Mouse (Mus musculus): ENCODE results near the gene Rnf11. TPM values are rescaled to one million over a fixed set of nuclear protein-coding genes. Genes with fewer than 3 reads are reported as not detected.

The Rnf11 gene
- polyA plus RNA-seq, 1 experiment: 161 TPM

- 97% methylated on average over 1 of the region's 1 CpGs for WGBS
- H3K4me1 ChIP-seq (ENCODE audit: control insufficient read depth, insufficient read depth, low read length): peaks cover 7% of the 10 kb centered on the region; the same call in 1 of the 2 replicates
- no peak overlapping the region for H3K27ac ChIP-seq (ENCODE audit: insufficient read depth, low read length)
- DNase-seq: no peak
- TF ChIP-seq CTCF (IDR thresholded peaks at IDR 0.05; ENCODE audit: borderline replicate concordance, insufficient read depth, low read depth, low read length) (no peak), POLR2A (IDR thresholded peaks at IDR 0.05; ENCODE audit: borderline replicate concordance, insufficient read depth, low read length) (no peak)
- H3K4me3 ChIP-seq (replicated peaks; ENCODE audit: insufficient read depth, low read depth, low read length): no peak overlapping the region
- H3K27me3 ChIP-seq (ENCODE audit: control insufficient read depth, insufficient read depth, low read length): no peaks in the 10 kb centered on the region
Measured at GRCm38 (mm10) chr4:109434256-109434655, 50.3 kb downstream of the Rnf11 start.

GRCm38 (mm10) chr4:109433641-109434040 is 50.9 kb downstream of the Rnf11 start:
- TF ChIP-seq POLR2A (IDR thresholded peaks at IDR 0.05; ENCODE audit: borderline replicate concordance, insufficient read depth, low read length) (no peak), CTCF (IDR thresholded peaks at IDR 0.05; ENCODE audit: borderline replicate concordance, insufficient read depth, low read depth, low read length) (no peak)
- WGBS: 30% methylated on average over 6 of the region's 6 CpGs
- no peak overlapping the region for H3K4me3 ChIP-seq (replicated peaks; ENCODE audit: insufficient read depth, low read depth, low read length)
- H3K4me1 ChIP-seq (ENCODE audit: control insufficient read depth, insufficient read depth, low read length): peaks cover 7% of the 10 kb centered on the region; the same call in 1 of the 2 replicates
- no peak overlapping the region for H3K27ac ChIP-seq (ENCODE audit: insufficient read depth, low read length)
- DNase-seq: peak; percentile 39 to 61
- no peaks in the 10 kb centered on the region for H3K27me3 ChIP-seq (ENCODE audit: control insufficient read depth, insufficient read depth, low read length)

DNA sequence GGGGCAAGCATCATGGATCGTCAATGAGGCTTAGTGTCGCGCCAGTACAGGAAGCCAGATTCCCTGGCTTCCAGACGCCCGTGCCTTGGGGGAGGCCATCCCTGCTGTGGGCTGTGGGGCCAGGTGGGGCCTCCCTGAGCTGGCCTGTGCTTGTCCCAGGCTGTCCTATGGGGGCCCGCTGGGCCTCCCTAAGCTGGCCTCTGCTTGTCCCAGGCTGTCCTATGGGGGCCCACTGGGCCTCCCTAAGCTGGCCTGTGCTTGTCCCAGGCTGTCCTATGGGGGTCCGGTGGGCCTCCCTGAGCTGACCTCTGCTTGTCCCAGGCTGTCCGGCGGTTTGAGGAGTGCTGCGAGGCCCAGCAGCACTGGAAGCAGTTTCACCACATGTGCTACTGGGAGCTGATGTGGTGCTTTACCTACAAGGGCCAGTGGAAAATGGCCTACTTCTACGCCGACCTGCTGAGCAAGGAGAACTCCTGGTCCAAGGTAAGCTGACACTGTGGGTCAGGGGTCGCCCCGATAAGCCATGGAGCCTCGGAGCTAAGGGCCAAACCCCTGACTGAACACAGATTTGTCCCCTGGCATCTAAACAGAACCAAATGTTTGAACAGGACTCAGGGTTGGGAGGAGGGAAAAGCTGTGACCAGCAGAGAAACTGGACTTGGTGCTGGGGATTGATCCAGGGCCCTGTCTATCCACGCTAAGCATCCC is 51.7 kb downstream of the Rnf11 start:
- 84% methylated on average over 16 of the region's 16 CpGs for WGBS
- DNase-seq: no peak
- Histone ChIP-seq H3K27ac (ENCODE audit: insufficient read depth, low read length) (no peak overlapping the region), H3K4me1 (ENCODE audit: control insufficient read depth, insufficient read depth, low read length) (peaks cover 7% of the 10 kb centered on the region; the same call in 1 of the 2 replicates), H3K4me3 (replicated peaks; ENCODE audit: insufficient read depth, low read depth, low read length) (no peak overlapping the region), H3K27me3 (ENCODE audit: control insufficient read depth, insufficient read depth, low read length) (no peaks in the 10 kb centered on the region)
- no peak for TF ChIP-seq POLR2A (IDR thresholded peaks at IDR 0.05; ENCODE audit: borderline replicate concordance, insufficient read depth, low read length)
- TF ChIP-seq CTCF (IDR thresholded peaks at IDR 0.05; ENCODE audit: borderline replicate concordance, insufficient read depth, low read depth, low read length): no peak

- no peak overlapping the region for H3K27ac ChIP-seq (ENCODE audit: insufficient read depth, low read length)
- no peak overlapping the region for H3K4me3 ChIP-seq (replicated peaks; ENCODE audit: insufficient read depth, low read depth, low read length)
- peaks cover 7% of the 10 kb centered on the region; the same call in 1 of the 2 replicates for H3K4me1 ChIP-seq (ENCODE audit: control insufficient read depth, insufficient read depth, low read length)
- WGBS: 52% methylated on average over 13 of the region's 13 CpGs
- peak; percentile 55 to 56 for DNase-seq
- TF ChIP-seq CTCF (IDR thresholded peaks at IDR 0.05; ENCODE audit: borderline replicate concordance, insufficient read depth, low read depth, low read length) (peak; percentile 59; the same call in 1 of the 2 replicates), POLR2A (IDR thresholded peaks at IDR 0.05; ENCODE audit: borderline replicate concordance, insufficient read depth, low read length) (no peak)
- H3K27me3 ChIP-seq (ENCODE audit: control insufficient read depth, insufficient read depth, low read length): no peaks in the 10 kb centered on the region
Measured at GRCm38 (mm10) chr4:109430854-109431253, 53.7 kb downstream of the Rnf11 start.

- H3K27ac ChIP-seq (ENCODE audit: insufficient read depth, low read length): no peak overlapping the region
- 96% methylated on average over 7 of the region's 7 CpGs for whole genome bisulfite sequencing
- no peaks in the 10 kb centered on the region for H3K27me3 ChIP-seq (ENCODE audit: control insufficient read depth, insufficient read depth, low read length)
- DNase-seq: no peak
- no peak overlapping the region for H3K4me3 ChIP-seq (replicated peaks; ENCODE audit: insufficient read depth, low read depth, low read length)
- TF ChIP-seq CTCF (IDR thresholded peaks at IDR 0.05; ENCODE audit: borderline replicate concordance, insufficient read depth, low read depth, low read length): no peak
- TF ChIP-seq POLR2A (IDR thresholded peaks at IDR 0.05; ENCODE audit: borderline replicate concordance, insufficient read depth, low read length): no peak
- H3K4me1 ChIP-seq (ENCODE audit: control insufficient read depth, insufficient read depth, low read length): peaks cover 7% of the 10 kb centered on the region; the same call in 1 of the 2 replicates
Measured at GRCm38 (mm10) chr4:109430250-109430649, 54.3 kb downstream of the Rnf11 start.

DNA sequence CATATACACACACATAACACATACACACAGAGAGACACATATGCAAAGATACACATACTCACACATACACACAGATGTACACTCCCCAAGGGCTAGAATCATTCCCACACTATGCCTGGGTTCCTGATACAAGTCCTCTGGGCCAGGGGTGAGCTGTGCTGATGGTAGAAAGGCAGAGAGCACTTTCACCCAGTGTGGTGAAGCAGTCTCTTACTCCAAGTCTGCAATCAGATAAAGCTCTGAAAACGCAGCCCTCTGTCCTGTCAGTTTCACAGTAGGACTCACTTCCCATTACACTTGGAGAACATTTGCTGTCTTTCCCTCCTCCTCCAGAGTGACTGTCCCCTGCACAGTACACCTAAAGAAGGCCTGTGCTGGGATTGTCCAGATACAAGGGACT is 57.5 kb downstream of the Rnf11 start:
- WGBS: 73% methylated on average over 1 of the region's 1 CpGs
- Histone ChIP-seq H3K4me3 (replicated peaks; ENCODE audit: insufficient read depth, low read depth, low read length) (no peak overlapping the region), H3K4me1 (ENCODE audit: control insufficient read depth, insufficient read depth, low read length) (no peaks in the 10 kb centered on the region), H3K27me3 (ENCODE audit: control insufficient read depth, insufficient read depth, low read length) (no peaks in the 10 kb centered on the region), H3K27ac (ENCODE audit: insufficient read depth, low read length) (no peak overlapping the region)
- DNase-seq: no peak
- TF ChIP-seq CTCF (IDR thresholded peaks at IDR 0.05; ENCODE audit: borderline replicate concordance, insufficient read depth, low read depth, low read length) (no peak), POLR2A (IDR thresholded peaks at IDR 0.05; ENCODE audit: borderline replicate concordance, insufficient read depth, low read length) (no peak)

DNA sequence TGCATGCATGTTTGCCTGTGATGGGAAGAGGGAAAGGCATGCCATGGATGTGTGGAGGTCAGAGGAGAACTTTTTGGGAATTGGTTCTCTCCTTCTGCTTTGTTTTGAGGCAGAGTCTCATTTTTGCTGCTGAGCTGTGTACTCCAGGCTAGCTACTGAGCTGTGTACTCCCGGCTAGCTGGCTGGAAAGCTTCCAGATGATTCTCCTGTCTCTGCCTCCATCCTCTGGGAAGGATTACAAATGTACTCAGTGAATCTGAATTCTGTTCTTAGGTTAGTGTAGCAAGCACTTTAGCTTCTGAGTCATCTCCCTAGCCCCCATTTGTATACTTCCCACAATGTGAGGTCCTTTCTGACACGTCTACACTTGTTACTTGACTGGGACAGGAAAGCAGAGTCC is 61.1 kb downstream of the Rnf11 start:
- no peak for DNase-seq
- H3K27ac ChIP-seq (ENCODE audit: insufficient read depth, low read length): no peak overlapping the region
- 52% methylated on average over 2 of the region's 2 CpGs for WGBS
- no peaks in the 10 kb centered on the region for H3K27me3 ChIP-seq (ENCODE audit: control insufficient read depth, insufficient read depth, low read length)
- no peak overlapping the region for H3K4me3 ChIP-seq (replicated peaks; ENCODE audit: insufficient read depth, low read depth, low read length)
- no peak for TF ChIP-seq POLR2A (IDR thresholded peaks at IDR 0.05; ENCODE audit: borderline replicate concordance, insufficient read depth, low read length)
- TF ChIP-seq CTCF (IDR thresholded peaks at IDR 0.05; ENCODE audit: borderline replicate concordance, insufficient read depth, low read depth, low read length): no peak
- H3K4me1 ChIP-seq (ENCODE audit: control insufficient read depth, insufficient read depth, low read length): no peaks in the 10 kb centered on the region

DNA sequence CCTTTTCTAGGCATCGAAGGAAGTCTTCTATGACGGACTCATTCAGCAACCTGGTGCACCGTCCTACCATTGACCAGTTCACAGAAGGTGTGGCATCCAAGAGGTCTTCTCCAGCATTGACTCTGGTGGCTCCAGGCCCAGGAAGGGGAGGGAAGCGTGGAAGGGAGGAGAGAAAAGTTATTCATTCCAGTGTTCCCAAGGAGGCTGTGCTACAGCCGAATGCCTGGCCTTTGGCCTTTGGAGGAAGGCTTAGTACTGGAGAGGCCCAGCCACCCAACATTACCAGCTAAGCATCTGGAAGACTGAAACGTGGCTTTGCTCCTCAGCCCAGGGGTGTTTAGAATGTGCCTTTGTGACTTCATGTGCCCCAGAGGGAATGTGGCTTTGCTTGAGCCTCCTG is 62.1 kb downstream of the Rnf11 start:
- no peak for DNase-seq
- Histone ChIP-seq H3K4me3 (replicated peaks; ENCODE audit: insufficient read depth, low read depth, low read length) (no peak overlapping the region), H3K27ac (ENCODE audit: insufficient read depth, low read length) (no peak overlapping the region)

More for the DNA sequence above, 62.1 kb downstream of the Rnf11 start:
- no peak for TF ChIP-seq POLR2A (IDR thresholded peaks at IDR 0.05; ENCODE audit: borderline replicate concordance, insufficient read depth, low read length)
- TF ChIP-seq CTCF (IDR thresholded peaks at IDR 0.05; ENCODE audit: borderline replicate concordance, insufficient read depth, low read depth, low read length): no peak
- H3K27me3 ChIP-seq (ENCODE audit: control insufficient read depth, insufficient read depth, low read length): no peaks in the 10 kb centered on the region
- H3K4me1 ChIP-seq (ENCODE audit: control insufficient read depth, insufficient read depth, low read length): no peaks in the 10 kb centered on the region
- 80% methylated on average over 6 of the region's 6 CpGs for WGBS

Measured in cerebellum, adult 2 months (tissue).